Mouse (Mus musculus): ENCODE measurements at regions not wholly inside any gene's neighbourhood (a gene's known extent, or its start where the extent isn't known, plus 50 kb on each side); places are given as distances from the start of the nearest gene placed in this dataset.

GRCm38 (mm10) chr6:103405961-103406360, 104.4 kb upstream of the Chl1 start:
- DNase-seq (ENCODE audit: low spot score in 2 of 2): no peak

GRCm38 (mm10) chr6:103414888-103415287, 95.5 kb upstream of the Chl1 start:
- DNase-seq (ENCODE audit: low spot score in 2 of 2): no peak

GRCm38 (mm10) chr6:103421013-103421933, 89.1 kb upstream of the Chl1 start:
- DNase-seq (ENCODE audit: low spot score in 2 of 2): peak in 1 of 2 experiments; percentile 1

- DNase-seq (ENCODE audit: low spot score in 2 of 2): peak in 1 of 2 experiments; percentile 19
These were observed 79.3 kb upstream of the Chl1 start for GRCm38 (mm10) chr6:103430933-103431594.

- no peak for DNase-seq (ENCODE audit: low spot score in 2 of 2)
These were observed 78.8 kb upstream of the Chl1 start for GRCm38 (mm10) chr6:103431595-103431957.
